Mouse (Mus musculus): ENCODE results near the gene Gm10717.
"Not testable (repeated sequence)": the region's sequence is repeated elsewhere in the genome, so short reads cannot be mapped to it uniquely, and the experiment has no call there.

Gm10717 gene

DNA sequence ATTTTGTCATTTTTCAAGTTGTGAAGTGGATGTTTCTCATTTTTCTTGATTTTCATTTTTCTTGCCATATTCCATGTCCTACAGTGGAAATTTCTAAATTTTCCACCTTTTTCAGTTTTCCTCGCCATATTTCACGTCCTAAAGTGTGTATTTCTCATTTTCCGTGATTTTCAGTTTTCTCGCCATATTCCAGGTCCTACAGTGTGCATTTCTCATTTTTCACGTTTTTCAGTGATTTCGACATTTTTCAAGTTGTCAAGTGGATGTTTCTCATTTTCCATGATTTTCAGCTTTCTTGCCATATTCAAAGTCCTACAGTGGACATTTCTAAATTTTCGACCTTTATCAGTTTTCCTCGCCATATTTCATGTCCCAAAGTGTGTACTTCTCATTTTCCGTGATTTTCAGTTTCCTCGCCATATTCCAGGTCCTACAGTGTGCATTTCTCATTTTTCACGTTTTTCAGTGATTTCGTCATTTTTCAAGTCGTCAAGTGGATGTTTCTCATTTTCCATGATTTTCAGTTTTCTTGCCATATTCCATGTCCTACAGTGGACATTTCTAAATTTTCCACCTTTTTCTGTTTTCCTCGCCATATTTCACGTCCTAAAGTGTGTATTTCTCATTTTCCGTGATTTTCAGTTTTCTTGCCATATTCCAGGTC, 1.1 kb upstream of the Gm10717 start:
- peak; percentile 62 to 83 for DNase-seq (ENCODE audit: low spot score in 2 of 2)

DNA sequence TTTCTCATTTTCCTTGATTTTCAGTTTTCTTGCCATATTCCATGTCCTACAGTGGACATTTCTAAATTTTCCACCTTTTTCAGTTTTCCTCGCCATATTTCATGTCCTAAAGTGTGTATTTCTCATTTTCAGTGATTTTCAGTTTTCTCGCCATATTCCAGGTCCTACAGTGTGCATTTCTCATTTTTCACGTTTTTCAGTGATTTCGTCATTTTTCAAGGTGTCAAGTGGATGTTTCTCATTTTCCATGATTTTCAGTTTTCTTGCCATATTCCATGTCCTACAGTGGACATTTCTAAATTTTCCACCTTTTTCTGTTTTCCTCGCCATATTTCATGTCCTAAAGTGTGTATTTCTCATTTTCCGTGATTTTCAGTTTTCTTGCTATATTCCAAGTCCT, 436 bp downstream of the Gm10717 start:
- peak; percentile 69 to 78 for DNase-seq (ENCODE audit: low spot score in 2 of 2)

DNA sequence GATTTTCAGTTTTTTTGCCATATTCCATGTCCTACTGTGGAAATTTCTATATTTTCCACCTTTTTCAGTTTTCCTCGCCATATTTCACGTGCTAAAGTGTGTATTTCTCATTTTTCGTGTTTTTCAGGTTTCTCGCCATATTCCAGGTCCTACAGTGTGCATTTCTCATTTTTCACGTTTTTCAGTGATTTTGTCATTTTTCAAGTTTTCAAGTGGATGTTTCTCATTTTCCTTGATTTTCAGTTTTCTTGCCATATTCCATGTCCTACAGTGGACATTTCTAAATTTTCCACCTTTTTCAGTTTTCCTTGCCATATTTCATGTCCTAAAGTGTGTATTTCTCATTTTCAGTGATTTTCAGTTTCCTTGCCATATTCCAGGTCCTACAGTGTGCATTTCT, 919 bp downstream of the Gm10717 start:
- not testable (repeated sequence) for DNase-seq (ENCODE audit: low spot score in 2 of 2)

DNA sequence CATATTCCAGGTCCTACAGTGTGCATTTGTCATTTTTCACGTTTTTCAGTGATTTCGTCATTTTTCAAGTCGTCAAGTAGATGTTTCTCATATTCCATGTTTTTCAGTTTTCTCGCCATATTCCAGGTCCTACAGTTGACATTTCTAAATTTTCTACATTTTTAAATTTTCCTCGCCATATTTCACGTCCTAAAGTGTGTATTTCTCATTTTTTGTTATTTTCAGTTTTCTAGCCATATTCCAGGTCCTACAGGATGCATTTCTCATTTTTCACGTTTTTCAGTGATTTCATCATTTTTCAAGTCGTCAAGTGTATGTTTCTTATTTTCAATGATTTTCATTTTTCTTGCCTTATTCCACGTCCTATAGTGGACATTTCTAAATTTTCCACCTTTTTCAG, 1.5 kb downstream of the Gm10717 start:
- not testable (repeated sequence) for DNase-seq (ENCODE audit: low spot score in 2 of 2)

DNA sequence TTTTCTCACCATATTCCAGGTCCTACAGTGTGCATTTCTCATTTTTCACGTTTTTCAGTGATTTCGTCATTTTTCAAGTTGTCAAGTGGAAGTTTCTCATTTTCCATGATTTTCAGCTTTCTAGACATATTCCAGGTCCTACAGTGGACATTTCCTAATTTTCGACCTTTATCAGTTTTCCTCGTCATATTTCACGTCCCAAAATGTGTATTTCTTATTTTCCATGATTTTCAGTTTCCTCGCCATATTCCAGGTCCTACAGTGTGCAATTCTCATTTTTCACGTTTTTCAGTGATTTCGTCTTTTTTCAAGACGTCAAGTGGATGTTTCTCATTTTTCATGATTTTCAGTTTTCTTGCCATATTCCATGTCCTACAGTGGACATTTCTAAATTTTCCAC, 2.0 kb downstream of the Gm10717 start:
- not testable (repeated sequence) for DNase-seq (ENCODE audit: low spot score in 2 of 2)

DNA sequence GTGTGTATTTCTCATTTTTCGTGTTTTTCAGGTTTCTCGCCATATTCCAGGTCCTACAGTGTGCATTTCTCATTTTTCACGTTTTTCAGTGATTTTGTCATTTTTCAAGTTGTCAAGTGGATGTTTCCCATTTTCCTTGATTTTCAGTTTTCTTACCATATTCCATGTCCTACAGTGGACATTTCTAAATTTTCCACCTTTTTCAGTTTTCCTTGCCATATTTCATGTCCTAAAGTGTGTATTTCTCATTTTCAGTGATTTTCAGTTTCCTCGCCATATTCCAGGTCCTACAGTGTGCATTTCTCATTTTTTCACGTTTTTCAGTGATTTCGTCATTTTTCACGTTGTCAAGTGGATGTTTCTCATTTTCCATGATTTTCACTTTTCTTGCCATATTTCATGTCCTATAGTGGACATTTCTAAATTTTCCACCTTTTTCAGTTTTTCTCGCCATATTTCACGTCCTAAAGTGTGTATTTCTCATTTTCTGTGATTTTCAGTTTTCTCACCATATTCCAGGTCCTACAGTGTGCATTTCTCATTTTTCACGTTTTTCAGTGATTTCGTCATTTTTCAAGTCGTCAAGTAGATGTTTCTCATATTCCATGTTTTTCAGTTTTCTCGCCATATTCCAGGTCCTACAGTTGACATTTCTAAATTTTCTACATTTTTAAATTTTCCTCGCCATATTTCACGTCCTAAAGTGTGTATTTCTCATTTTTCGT, 4.2 kb downstream of the Gm10717 start:
- DNase-seq (ENCODE audit: low spot score in 2 of 2), result peak; percentile 27 to 31

DNA sequence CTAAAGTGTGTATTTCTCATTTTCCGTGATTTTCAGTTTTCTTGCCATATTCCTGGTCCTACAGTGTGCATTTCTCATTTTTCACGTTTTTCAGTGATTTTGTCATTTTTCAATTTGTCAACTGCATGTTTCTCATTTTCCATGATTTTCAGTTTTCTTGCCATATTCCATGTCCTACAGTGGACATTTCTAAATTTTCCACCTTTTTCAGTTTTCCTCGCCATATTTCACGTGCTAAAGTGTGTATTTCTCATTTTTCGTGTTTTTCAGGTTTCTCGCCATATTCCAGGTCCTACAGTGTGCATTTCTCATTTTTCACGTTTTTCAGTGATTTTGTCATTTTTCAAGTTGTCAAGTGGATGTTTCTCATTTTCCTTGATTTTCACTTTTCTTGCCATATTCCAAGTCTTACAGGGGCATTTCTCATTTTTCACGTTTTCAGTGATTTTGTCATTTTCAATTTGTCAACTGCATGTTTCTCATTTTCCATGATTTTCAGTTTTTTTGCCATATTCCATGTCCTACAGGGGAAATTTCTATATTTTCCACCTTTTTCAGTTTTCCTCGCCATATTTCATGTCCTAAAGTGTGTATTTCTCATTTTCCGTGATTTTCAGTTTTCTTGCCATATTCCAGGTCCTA, 5.6 kb downstream of the Gm10717 start:
- DNase-seq (ENCODE audit: low spot score in 2 of 2), result not testable (repeated sequence)

DNA sequence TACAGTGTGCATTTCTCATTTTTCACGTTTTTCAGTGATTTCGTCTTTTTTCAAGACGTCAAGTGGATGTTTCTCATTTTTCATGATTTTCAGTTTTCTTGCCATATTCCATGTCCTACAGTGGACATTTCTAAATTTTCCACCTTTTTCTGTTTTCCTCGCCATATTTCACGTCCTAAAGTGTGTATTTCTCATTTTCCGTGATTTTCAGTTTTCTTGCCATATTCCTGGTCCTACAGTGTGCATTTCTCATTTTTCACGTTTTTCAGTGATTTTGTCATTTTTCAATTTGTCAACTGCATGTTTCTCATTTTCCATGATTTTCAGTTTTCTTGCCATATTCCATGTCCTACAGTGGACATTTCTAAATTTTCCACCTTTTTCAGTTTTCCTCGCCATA, 9.1 kb downstream of the Gm10717 start, which contains the start of gene Gm17535:
Gene Gm17535, plus strand, starts transcription at position 301 of the 400 bp plus-strand sequence.
- DNase-seq (ENCODE audit: low spot score in 2 of 2), result not testable (repeated sequence)

DNA sequence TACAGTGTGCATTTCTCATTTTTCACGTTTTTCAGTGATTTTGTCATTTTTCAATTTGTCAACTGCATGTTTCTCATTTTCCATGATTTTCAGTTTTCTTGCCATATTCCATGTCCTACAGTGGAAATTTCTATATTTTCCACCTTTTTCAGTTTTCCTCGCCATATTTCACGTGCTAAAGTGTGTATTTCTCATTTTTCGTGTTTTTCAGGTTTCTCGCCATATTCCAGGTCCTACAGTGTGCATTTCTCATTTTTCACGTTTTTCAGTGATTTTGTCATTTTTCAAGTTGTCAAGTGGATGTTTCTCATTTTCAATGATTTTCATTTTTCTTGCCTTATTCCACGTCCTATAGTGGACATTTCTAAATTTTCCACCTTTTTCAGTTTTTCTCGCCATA, 11.4 kb downstream of the Gm10717 start, which contains the start of gene Gm10715:
Gene Gm10715, plus strand, starts transcription at position 301 of the 400 bp plus-strand sequence.
- DNase-seq (ENCODE audit: low spot score in 2 of 2), result not testable (repeated sequence)

DNA sequence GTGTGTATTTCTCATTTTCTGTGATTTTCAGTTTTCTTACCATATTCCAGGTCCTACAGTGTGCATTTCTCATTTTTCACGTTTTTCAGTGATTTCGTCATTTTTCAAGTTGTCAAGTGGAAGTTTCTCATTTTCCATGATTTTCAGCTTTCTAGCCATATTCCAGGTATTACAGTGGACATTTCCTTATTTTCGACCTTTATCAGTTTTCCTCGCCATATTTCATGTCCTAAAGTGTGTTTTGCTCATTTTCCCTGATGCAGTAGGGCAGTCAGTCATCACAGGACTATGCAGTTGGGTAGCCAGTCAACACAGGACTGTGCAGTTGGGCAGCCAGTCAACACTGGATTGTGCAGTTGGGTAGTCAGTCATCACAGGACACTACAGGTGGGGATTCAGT, 12.9 kb downstream of the Gm10717 start:
- DNase-seq (ENCODE audit: low spot score in 2 of 2), result not testable (repeated sequence)
